8 mouse cellular contexts compared by ENCODE assay signal in the genomic region with DNA sequence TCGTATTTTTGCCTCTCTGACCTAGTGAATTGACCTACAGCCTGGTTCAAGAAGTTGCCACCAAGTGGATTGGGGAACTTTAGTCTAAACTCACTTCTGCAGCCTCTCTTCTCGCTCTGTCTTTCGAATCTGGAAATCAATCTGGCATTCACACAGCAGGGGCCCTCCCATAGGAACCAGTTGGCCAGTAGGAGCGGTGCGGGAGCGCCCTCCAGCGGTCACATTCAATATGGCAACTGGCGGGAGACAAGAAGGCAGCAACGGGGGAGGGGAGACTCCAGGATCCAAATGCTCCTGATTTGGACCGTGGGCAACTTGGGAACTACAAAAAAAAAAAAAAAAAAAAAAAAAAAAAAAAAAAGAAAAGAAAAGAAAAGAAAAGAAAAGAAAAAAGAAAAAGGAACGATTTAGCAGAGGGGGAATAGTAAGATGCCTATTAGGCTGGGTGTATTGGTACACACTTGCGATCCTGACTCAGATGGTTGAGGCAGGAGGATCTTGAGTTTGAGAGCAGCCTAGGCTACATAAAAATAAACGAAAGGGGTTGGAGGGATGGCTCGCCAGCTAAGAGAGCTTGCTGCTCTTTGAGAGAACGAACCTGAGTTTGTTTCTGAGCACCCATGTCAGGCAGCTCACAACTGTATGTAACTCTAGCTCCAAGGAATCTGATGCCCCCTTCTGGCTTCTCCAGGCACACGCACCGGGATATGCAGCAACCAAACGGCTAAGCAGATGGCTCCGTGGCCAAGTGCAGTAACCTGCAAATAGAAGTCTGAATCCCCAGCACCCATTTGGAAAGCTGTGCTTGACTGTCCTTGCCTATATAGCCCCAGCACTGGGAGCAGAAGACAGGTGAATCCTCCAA. TPM values are rescaled to one million over a fixed set of nuclear protein-coding genes. Genes with fewer than 3 reads are reported as not detected.
A peak's percentile ranks its signal among the peaks of the same experiment; 100 is the strongest.
DNase-seq lines count a peak whose midpoint lies in the region; ATAC-seq lines count a peak whose summit lies in the region.

No protein-coding gene starts in this region.

- peak; percentile 93 for DNase-seq in R1 (ENCODE audit: low read depth, low spot score)
- DNase-seq in cerebellum, postnatal 25 days, result peak; percentile 98 to 99
- DNase-seq in gastrocnemius, postnatal 10 days, result peak; percentile 97
- peak; percentile 94 to 96 for DNase-seq in left cerebral cortex, postnatal 10 days (ENCODE audit: extremely low spot score in 1 of 2, low spot score in 2 of 2)
- peak; percentile 95 for DNase-seq in mesoderm, embryonic 11.5 days (ENCODE audit: low read depth, low spot score)
- peak; percentile 99 for DNase-seq in right cerebral cortex, postnatal 4 days
- peak; percentile 88 for DNase-seq in yolk sac, embryonic 10.5 days (ENCODE audit: low spot score)

- intact Hi-C loops in left cerebral cortex, postnatal 10 days (cut with DNase I), result loop anchor here (2.0 to 5.0 kb wide), 3 partner anchors 71 to 195 kb away; no protein-coding TSS in a partner anchor

- peak; percentile 31 for ATAC-seq in inflammation-experienced regulatory T-cells, adult 6 months

RNA-seq across cellular contexts. Expression of gene Actg1, which starts 40.5 kb away (rescaled TPM):
- 100 to 1,000 TPM; 439 to 618 TPM for total RNA-seq in gastrocnemius, postnatal 10 days (2021)
- polyA plus RNA-seq in inflammation-experienced regulatory T-cells, adult 6 months (2017; shearing (Covaris generic)), result 1,000 to 10,000 TPM; 2,239 to 4,634 (median 2,897) TPM
- total RNA-seq in left cerebral cortex, postnatal 10 days (2021), result 1,000 to 10,000 TPM; 2,375 to 2,523 TPM

RNA-seq across cellular contexts. Expression of gene Fscn2, which starts 53.5 kb away (rescaled TPM):
- under 1 TPM; 0.50 to 0.61 TPM for total RNA-seq in gastrocnemius, postnatal 10 days (2021)
- under 1 TPM in 1 of 3 experiments, not detected in 2; 0.98 TPM for polyA plus RNA-seq in inflammation-experienced regulatory T-cells, adult 6 months (2017; shearing (Covaris generic))
- total RNA-seq in left cerebral cortex, postnatal 10 days (2021), result not detected

Comparison
In these comparisons a context has a peak if more than half of its experiments do, and no peak if none do; other contexts are left out.
1. Peak in every context shown above with its lines: DNase-seq and ATAC-seq.